Mouse (Mus musculus) yolk sac, embryonic 10.5 days (tissue): Measurements from ENCODE around the gene Cacna2d3.
A peak's percentile ranks its signal among the peaks of the same experiment; 100 is the strongest.

Source experiments
- DNase-seq: peaks from one replicate; pipeline ENCODE4 v3.0.0-alpha.2; 2017; ENCODE audit warnings: low spot score

Cacna2d3 gene

GRCm38 (mm10) chr14:29157096-29157495 is 564.6 kb downstream of the Cacna2d3 start:
- DNase-seq = no peak

DNA sequence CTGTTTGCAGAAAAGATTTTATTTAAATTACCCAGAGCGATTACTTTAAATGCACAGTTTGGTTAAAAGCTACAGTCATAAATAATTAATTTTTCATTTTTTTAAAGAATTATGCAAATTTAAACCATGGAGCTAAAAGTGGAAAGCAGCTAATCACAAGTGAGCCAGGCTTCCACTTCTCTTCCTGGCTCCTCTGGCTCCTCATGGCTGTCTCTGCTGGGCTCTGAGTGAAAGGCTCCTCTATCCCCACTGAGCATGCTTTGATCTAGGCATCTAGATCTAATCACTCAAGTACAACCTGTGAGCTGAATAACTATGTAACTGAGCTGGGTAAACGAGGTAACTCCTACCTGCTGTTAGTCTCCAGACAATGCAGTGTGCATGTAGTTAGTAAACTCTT is 577.5 kb downstream of the Cacna2d3 start:
- no peak for DNase-seq

DNA sequence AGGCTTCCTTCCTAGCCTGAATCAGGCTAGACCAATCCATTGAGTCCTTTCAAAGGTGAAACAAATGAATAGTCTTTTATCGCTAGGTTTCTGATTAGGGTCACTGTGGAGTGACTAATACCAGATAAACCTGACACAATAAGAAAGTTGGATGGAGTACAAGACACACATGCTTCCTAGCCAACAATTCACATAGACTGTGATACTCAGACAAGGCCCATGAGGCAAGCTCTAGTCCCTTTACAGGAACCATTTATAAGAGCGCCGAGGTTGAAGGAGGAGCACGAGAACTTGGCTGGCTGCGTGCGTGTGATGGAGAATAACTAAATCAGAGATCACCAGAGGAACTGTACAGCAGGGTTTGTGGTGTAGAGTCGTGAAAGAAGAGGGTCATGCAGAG is 584.0 kb downstream of the Cacna2d3 start:
- no peak for DNase-seq

GRCm38 (mm10) chr14:29137006-29137579 is 584.6 kb downstream of the Cacna2d3 start:
- no peak for DNase-seq

GRCm38 (mm10) chr14:29134901-29135300 is 586.8 kb downstream of the Cacna2d3 start:
- DNase-seq = no peak

DNA sequence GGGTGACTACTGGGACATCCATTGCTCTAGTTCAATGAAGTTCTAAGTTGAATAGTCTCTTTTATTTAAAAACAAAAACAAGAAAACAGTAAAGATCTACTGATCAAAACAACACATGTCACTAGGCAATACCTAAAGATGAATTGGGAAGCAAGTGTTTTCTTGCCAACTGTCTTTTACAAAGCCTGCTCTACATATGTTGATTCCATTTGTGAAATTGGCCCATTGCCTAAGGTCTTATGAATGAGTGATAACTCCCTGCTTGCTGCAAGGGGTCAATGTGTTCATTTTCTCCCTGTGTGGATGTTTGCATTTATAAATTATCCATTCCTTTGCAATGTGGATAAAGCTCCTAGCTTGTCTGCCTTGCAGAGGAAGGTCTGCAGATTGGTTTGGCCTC is 591.2 kb downstream of the Cacna2d3 start:
- DNase-seq = no peak

DNA sequence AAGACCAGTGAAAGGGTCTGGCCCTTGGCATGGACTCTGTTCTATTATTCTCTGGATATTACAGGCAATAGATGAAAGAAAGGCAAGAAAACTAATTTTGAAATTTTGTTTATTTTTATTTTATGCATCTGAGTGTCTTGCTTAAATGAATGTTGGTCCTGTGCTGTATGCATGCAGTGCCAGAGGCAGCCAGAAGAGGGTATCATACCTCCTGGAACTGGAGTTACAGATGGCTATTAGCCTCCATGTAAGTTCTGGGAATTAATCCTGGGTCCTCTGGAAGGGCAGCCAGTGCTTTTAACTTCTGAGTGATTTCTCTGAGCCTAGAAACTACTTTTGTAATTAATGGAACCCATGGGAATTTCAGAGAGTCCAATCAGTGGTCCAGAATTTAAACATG is 597.8 kb downstream of the Cacna2d3 start:
- no peak for DNase-seq

GRCm38 (mm10) chr14:29122749-29123148 is 598.9 kb downstream of the Cacna2d3 start:
- DNase-seq = no peak

DNA sequence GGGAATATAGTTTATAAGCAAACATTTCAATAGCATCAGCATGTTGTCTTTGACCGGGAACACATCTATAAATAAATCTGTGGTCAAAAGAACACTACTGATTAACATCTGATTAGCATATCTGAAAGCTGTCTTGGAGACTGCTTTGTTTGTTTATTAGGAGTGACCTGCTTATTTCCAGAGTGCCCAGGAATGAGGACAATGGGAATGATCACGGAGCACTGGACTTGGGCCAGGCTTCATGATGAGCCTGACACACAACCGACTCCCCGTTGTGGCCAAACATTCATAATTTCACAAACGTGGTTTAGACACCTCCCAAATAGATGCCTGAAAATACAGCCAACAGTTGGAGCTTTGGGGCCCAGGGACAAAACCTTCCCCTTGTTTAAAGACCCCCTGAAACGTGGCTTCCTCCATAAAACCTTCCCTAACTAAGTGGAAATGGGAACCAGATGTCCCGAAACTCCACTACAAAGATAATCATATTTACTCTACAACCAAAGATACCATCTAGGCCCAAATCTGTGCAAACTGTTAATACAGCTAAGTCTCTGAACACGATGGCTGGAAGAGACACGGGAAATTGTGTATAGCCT is 607.7 kb downstream of the Cacna2d3 start:
- no peak for DNase-seq

- no peak for DNase-seq
Measured at GRCm38 (mm10) chr14:29111666-29112065, 610.0 kb downstream of the Cacna2d3 start.

- no peak for DNase-seq
Measured at GRCm38 (mm10) chr14:29110351-29111091, 611.1 kb downstream of the Cacna2d3 start.

GRCm38 (mm10) chr14:29107464-29107863 is 614.2 kb downstream of the Cacna2d3 start:
- no peak for DNase-seq

DNA sequence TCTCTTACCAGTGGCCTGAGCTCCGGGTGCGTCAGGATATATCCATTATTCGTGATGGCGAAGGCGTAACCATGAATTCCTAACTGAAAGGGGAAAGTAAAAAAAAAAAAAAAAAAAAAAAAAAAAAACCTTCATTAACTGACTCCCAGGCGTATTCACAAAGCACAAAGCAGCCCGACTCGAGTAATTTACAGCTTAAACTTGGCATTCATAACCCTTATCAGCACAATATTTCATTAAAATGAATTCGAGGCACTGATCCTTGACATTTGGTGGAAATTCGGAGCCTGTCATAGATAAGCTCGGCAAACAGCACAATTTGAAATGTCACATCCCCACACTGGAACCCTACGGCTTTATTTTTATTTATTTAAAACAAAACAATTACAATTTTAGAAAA is 623.9 kb downstream of the Cacna2d3 start:
- no peak for DNase-seq

GRCm38 (mm10) chr14:29095431-29095830 is 626.2 kb downstream of the Cacna2d3 start:
- no peak for DNase-seq

DNA sequence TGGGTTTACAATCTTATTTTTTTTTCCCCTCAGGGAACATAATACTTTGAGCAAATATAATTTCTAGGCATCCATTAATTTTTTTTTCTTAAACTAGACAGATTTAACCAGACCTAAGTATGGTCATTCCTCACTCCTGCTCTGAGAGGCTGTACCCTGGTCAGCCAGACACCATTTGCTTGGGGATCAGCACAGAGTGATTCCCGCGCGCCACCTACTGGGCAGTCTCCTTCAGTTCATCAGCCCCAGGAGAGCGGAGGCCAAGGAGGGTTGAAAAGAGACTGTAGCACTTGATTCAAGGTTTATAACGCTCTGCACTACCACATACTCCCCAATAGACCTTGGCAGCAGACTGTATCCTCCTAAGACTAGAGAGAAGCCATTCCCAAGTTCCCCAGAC is 631.6 kb downstream of the Cacna2d3 start:
- peak; percentile 27 for DNase-seq

DNA sequence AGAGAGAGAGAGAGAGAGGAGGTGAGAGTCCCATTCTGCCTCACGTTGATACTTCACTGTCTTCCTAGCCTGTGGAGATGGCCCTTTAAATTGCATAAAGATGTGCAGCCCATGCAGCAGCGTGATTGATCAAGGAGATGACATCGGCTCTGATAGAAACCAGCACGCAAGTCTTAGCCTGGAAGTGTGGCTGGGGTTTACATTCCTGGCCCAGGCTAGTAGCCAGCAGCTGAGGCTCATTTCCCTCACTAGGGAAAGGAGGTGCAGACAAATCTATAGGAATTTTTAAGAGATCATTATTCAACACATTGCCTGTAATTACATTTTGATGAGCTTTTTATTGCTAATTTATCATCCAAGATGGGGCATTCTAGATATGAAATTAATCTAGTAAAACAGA is 635.1 kb downstream of the Cacna2d3 start:
- DNase-seq = no peak

DNA sequence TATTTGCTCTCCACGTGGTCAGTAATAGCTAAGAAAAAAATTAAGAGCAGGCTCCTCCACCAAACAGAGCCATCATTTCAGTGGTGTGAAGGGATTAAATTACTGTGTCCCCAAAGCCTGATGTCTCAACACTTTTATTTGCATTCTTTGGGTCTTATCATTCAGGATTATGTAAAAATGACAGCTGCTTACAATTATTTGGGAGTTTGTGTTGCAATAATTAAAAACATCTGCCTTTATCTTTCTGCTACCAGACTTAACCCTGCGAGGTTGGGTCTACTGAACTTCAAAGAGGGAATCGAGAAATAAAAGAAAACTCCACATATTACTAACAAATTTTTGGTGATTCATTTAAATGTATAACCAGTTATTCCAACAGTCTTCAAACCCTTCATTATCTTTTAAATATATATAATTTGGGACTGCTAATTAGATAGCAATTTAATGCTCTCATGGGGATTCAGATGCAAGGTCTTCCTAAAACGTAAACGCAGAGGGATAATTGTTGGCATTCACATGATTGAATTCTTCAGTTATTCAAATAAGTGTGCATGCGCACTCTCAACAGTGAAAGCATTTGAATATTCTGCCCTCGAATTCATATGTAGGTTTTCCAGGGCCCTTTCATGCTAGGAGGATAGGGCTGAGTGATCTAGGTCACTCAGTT is 636.0 kb downstream of the Cacna2d3 start:
- DNase-seq = no peak

DNA sequence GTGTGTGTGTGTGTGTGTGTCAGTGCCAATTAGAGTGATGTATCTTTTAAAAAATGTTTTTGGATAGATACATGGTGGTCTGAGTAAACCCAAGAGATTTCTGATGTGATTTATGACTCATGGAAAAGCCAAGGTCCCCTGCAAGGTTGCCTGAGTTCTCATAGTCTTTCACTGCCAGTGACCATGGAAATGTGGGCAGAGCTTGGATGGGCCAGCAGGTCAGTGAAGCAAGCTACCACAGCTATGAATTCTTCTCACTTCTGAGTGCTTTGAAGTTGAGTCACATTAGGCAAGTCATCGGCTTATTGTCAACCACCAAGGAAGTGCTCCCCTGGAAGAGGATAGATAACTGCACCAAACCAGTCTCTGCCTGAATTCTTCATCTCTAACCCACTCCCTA is 639.5 kb downstream of the Cacna2d3 start:
- no peak for DNase-seq

- no peak for DNase-seq
Measured at GRCm38 (mm10) chr14:29080630-29081029, 641.0 kb downstream of the Cacna2d3 start.

GRCm38 (mm10) chr14:29080228-29080627 is 641.4 kb downstream of the Cacna2d3 start:
- no peak for DNase-seq

- no peak for DNase-seq
Measured at GRCm38 (mm10) chr14:29077418-29077817, 644.2 kb downstream of the Cacna2d3 start.

DNA sequence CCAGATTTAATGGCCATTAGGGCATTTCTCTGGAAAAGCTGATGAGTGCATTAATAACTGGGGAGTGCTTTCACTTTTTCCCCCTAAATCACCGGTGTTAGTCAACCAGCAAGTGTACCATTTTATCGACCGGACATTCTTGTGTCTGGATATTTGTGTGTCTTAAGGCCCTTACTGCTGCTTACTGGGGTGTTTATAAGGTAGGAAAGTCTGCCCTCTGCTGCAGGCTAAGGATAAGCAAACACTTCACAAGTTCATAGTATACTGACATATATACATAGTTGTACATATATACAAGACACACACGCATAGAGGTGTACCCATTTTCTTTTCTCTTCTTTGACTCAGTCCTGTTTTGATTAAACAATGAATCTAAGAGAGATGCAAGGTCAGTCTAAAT is 647.9 kb downstream of the Cacna2d3 start:
- no peak for DNase-seq

DNA sequence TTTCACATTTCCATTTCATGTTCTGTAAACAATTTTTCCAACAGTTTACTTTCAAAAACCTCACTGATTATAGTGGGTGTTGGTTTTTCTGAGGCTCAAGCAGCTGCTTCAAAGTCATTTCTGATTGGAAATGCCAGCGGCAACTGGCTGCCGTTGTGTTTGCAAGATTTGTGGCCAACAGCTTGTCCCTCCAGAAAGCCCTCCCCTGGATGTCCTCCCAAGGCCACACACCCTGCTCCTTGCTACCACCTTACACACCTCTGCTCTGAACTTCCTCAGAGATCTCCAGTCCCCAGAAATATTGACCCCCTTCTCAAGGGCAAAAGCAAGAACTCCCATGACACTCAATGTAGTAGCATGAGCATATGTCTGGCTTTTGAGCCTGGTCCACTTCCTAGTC is 659.0 kb downstream of the Cacna2d3 start:
- DNase-seq = no peak
